Mouse (Mus musculus) common myeloid progenitor, adult 5-6 weeks (primary cell): Measurements from ENCODE around the gene Gm20834. TPM values are rescaled to one million over a fixed set of nuclear protein-coding genes. Genes with fewer than 3 reads are reported as not detected.
"Not testable (repeated sequence)": the region's sequence is repeated elsewhere in the genome, so short reads cannot be mapped to it uniquely, and the experiment has no call there.

ENCODE experiments used
- ATAC-seq: replicated peaks from 2 replicates; pipeline ENCODE4 v1.8.0; 2016; ENCODE audit warnings: low read depth, mild to moderate bottlenecking, moderate TSS enrichment, inconsistent platforms; ENCODE audit not compliant: poor library complexity, severe bottlenecking
- total RNA-seq: library from RNA; stranded (forward); fragments of 200-1000, 187-1606 nt; gene quantifications from 2 replicates; pipeline ENCODE4 v1.2.3, GENCODE M21; 2017

The Gm20834 gene
- total RNA-seq: not detected in 2 replicates

GRCm38 (mm10) chrY:10324489-10324888, at the start of gene Gm20834:
Gene Gm20834 (minus strand): TSS chrY:10324589.
- ATAC-seq: not testable (repeated sequence)

Other genes with a start within 250 kb of the Gm20834 start
- not detected in 2 replicates for gene Gm21310, start 177.4 kb downstream of the Gm20834 start, total RNA-seq
- not detected in 2 replicates for gene Gm28510, start 88.1 kb upstream of the Gm20834 start, total RNA-seq
- gene Gm20737, start 211.5 kb upstream of the Gm20834 start, total RNA-seq: not detected in 2 replicates
- not detected in 2 replicates for gene Gm21775, start 228.9 kb upstream of the Gm20834 start, total RNA-seq